Mouse (Mus musculus): ENCODE data around the gene Tsga10. TPM values are rescaled to one million over a fixed set of nuclear protein-coding genes. Genes with fewer than 3 reads are reported as not detected.
A peak's percentile ranks its signal among the peaks of the same experiment; 100 is the strongest.
"Not testable (repeated sequence)": the region's sequence is repeated elsewhere in the genome, so short reads cannot be mapped to it uniquely, and the experiment has no call there.

The Tsga10 gene
- polyA plus RNA-seq, 1 experiment from 2014 or later, result 13.8 TPM

- H3K27me3 ChIP-seq (replicated peaks; ENCODE audit: control insufficient read depth, insufficient read depth, low read length), result no peaks in the 10 kb centered on the region
- 73% methylated on average over 10 of the region's 10 CpGs for WGBS
- no peaks in the 10 kb centered on the region for H3K9me3 ChIP-seq (replicated peaks; ENCODE audit: control insufficient read depth, low read length)
- ATAC-seq, result no peak
- no peak overlapping the region for H3K4me3 ChIP-seq (ENCODE audit: low read depth, low read length)
- DNase-seq (ENCODE audit: low spot score), result no peak
- no peaks in the 10 kb centered on the region for H3K36me3 ChIP-seq (ENCODE audit: control insufficient read depth, insufficient read depth, low read length)
- no peak overlapping the region for H3K4me2 ChIP-seq (ENCODE audit: low read length)
- peaks cover 8% of the 10 kb centered on the region; the same call in 1 of the 2 replicates for H3K4me1 ChIP-seq (ENCODE audit: control insufficient read depth, insufficient read depth, low read length)
- no peak overlapping the region for H3K27ac ChIP-seq (ENCODE audit: low read depth, low read length)
- no peak overlapping the region for H3K9ac ChIP-seq (ENCODE audit: low read length)
These were observed 1.6 kb upstream of the Tsga10 start for GRCm38 (mm10) chr1:37867684-37868322.

- peak; percentile 22 for DNase-seq (ENCODE audit: low spot score)
- Histone ChIP-seq H3K9me3 (replicated peaks; ENCODE audit: control insufficient read depth, low read length) (no peaks in the 10 kb centered on the region), H3K9ac (ENCODE audit: low read length) (no peak overlapping the region), H3K27ac (ENCODE audit: low read depth, low read length) (no peak overlapping the region), H3K4me1 (ENCODE audit: control insufficient read depth, insufficient read depth, low read length) (peaks cover 8% of the 10 kb centered on the region; the same call in 1 of the 2 replicates), H3K4me3 (ENCODE audit: low read depth, low read length) (no peak overlapping the region), H3K36me3 (ENCODE audit: control insufficient read depth, insufficient read depth, low read length) (no peaks in the 10 kb centered on the region), H3K27me3 (replicated peaks; ENCODE audit: control insufficient read depth, insufficient read depth, low read length) (no peaks in the 10 kb centered on the region), H3K4me2 (ENCODE audit: low read length) (no peak overlapping the region)
- ATAC-seq, result no peak
- WGBS, result 83% methylated on average over 1 of the region's 1 CpGs
These were observed 827 bp upstream of the Tsga10 start for GRCm38 (mm10) chr1:37867056-37867455.

- 9% methylated on average over 23 of the region's 23 CpGs for WGBS
- no peaks in the 10 kb centered on the region for H3K9me3 ChIP-seq (replicated peaks; ENCODE audit: control insufficient read depth, low read length)
- ATAC-seq (no peak), DNase-seq (ENCODE audit: low spot score) (no peak)
- peak overlapping the region; percentile 78 for H3K4me2 ChIP-seq (ENCODE audit: low read length)
- peak overlapping the region; percentile 79 for H3K9ac ChIP-seq (ENCODE audit: low read length)
- no peaks in the 10 kb centered on the region for H3K36me3 ChIP-seq (ENCODE audit: control insufficient read depth, insufficient read depth, low read length)
- H3K27me3 ChIP-seq (replicated peaks; ENCODE audit: control insufficient read depth, insufficient read depth, low read length), result no peaks in the 10 kb centered on the region
- H3K27ac ChIP-seq (ENCODE audit: low read depth, low read length), result peak overlapping the region; percentile 88
- peak overlapping the region; percentile 65 for H3K4me3 ChIP-seq (ENCODE audit: low read depth, low read length)
- peaks cover 3% of the 10 kb centered on the region; the same call in 1 of the 2 replicates for H3K4me1 ChIP-seq (ENCODE audit: control insufficient read depth, insufficient read depth, low read length)
These were observed 621 bp downstream of the Tsga10 start for GRCm38 (mm10) chr1:37865401-37866215.

- peak overlapping the region; percentile 65 for H3K4me3 ChIP-seq (ENCODE audit: low read depth, low read length)
- peak overlapping the region; percentile 78 for H3K4me2 ChIP-seq (ENCODE audit: low read length)
- ATAC-seq (peak; percentile 98), DNase-seq (ENCODE audit: low spot score) (peak; percentile 99)
- peak overlapping the region; percentile 79 for H3K9ac ChIP-seq (ENCODE audit: low read length)
- H3K27me3 ChIP-seq (replicated peaks; ENCODE audit: control insufficient read depth, insufficient read depth, low read length), result no peaks in the 10 kb centered on the region
- H3K36me3 ChIP-seq (ENCODE audit: control insufficient read depth, insufficient read depth, low read length), result no peaks in the 10 kb centered on the region
- under 1% methylated on average over 79 of the region's 90 CpGs for WGBS
- H3K27ac ChIP-seq (ENCODE audit: low read depth, low read length), result peak overlapping the region; percentile 88
- H3K9me3 ChIP-seq (replicated peaks; ENCODE audit: control insufficient read depth, low read length), result no peaks in the 10 kb centered on the region
- peaks cover 3% of the 10 kb centered on the region; the same call in 1 of the 2 replicates for H3K4me1 ChIP-seq (ENCODE audit: control insufficient read depth, insufficient read depth, low read length)
These were observed 1.5 kb downstream of the Tsga10 start for GRCm38 (mm10) chr1:37864511-37865400.

GRCm38 (mm10) chr1:37850696-37851095 is 15.5 kb downstream of the Tsga10 start:
- no peak for DNase-seq (ENCODE audit: low spot score)
- H3K36me3 ChIP-seq (ENCODE audit: control insufficient read depth, insufficient read depth, low read length), result peaks cover 10% of the 10 kb centered on the region; the same call in 1 of the 2 replicates
- no peaks in the 10 kb centered on the region for H3K27me3 ChIP-seq (replicated peaks; ENCODE audit: control insufficient read depth, insufficient read depth, low read length)
- H3K27ac ChIP-seq (ENCODE audit: low read depth, low read length), result no peak overlapping the region
- 59% methylated on average over 2 of the region's 2 CpGs for WGBS
- no peak overlapping the region for H3K4me2 ChIP-seq (ENCODE audit: low read length)
- no peaks in the 10 kb centered on the region for H3K4me1 ChIP-seq (ENCODE audit: control insufficient read depth, insufficient read depth, low read length)
- H3K4me3 ChIP-seq (ENCODE audit: low read depth, low read length), result no peak overlapping the region
- H3K9me3 ChIP-seq (replicated peaks; ENCODE audit: control insufficient read depth, low read length), result no peaks in the 10 kb centered on the region
- no peak overlapping the region for H3K9ac ChIP-seq (ENCODE audit: low read length)
- no peak for ATAC-seq

GRCm38 (mm10) chr1:37846878-37847277 is 19.4 kb downstream of the Tsga10 start:
- no peaks in the 10 kb centered on the region for H3K27me3 ChIP-seq (replicated peaks; ENCODE audit: control insufficient read depth, insufficient read depth, low read length)
- H3K36me3 ChIP-seq (ENCODE audit: control insufficient read depth, insufficient read depth, low read length), result 0 out of 2 replicates have a peak, but pooled peaks cover 3% of the 10 kb centered on the region
- no peak overlapping the region for H3K4me3 ChIP-seq (ENCODE audit: low read depth, low read length)
- H3K9me3 ChIP-seq (replicated peaks; ENCODE audit: control insufficient read depth, low read length), result no peaks in the 10 kb centered on the region
- 82% methylated on average over 8 of the region's 8 CpGs for WGBS
- H3K4me1 ChIP-seq (ENCODE audit: control insufficient read depth, insufficient read depth, low read length), result no peaks in the 10 kb centered on the region
- DNase-seq (ENCODE audit: low spot score) (no peak), ATAC-seq (no peak)
- no peak overlapping the region for H3K27ac ChIP-seq (ENCODE audit: low read depth, low read length)
- no peak overlapping the region for H3K4me2 ChIP-seq (ENCODE audit: low read length)
- H3K9ac ChIP-seq (ENCODE audit: low read length), result no peak overlapping the region

- H3K9ac ChIP-seq (ENCODE audit: low read length), result no peak overlapping the region
- H3K27ac ChIP-seq (ENCODE audit: low read depth, low read length), result no peak overlapping the region
- no peak for DNase-seq (ENCODE audit: low spot score)
- H3K27me3 ChIP-seq (replicated peaks; ENCODE audit: control insufficient read depth, insufficient read depth, low read length), result no peaks in the 10 kb centered on the region
- H3K36me3 ChIP-seq (ENCODE audit: control insufficient read depth, insufficient read depth, low read length), result peaks cover 15% of the 10 kb centered on the region
- H3K4me2 ChIP-seq (ENCODE audit: low read length), result no peak overlapping the region
- ATAC-seq, result no peak
- 60% methylated on average over 2 of the region's 2 CpGs for WGBS
- no peaks in the 10 kb centered on the region for H3K4me1 ChIP-seq (ENCODE audit: control insufficient read depth, insufficient read depth, low read length)
- no peaks in the 10 kb centered on the region for H3K9me3 ChIP-seq (replicated peaks; ENCODE audit: control insufficient read depth, low read length)
- H3K4me3 ChIP-seq (ENCODE audit: low read depth, low read length), result no peak overlapping the region
These were observed 34.5 kb downstream of the Tsga10 start for GRCm38 (mm10) chr1:37831681-37832080.

GRCm38 (mm10) chr1:37802291-37802690 is 63.9 kb downstream of the Tsga10 start:
- H3K36me3 ChIP-seq (ENCODE audit: control insufficient read depth, insufficient read depth, low read length); H3K9me3 ChIP-seq (replicated peaks; ENCODE audit: control insufficient read depth, low read length); H3K27ac ChIP-seq (ENCODE audit: low read depth, low read length); H3K4me1 ChIP-seq (ENCODE audit: control insufficient read depth, insufficient read depth, low read length); H3K4me3 ChIP-seq (ENCODE audit: low read depth, low read length); DNase-seq (ENCODE audit: low spot score); H3K27me3 ChIP-seq (replicated peaks; ENCODE audit: control insufficient read depth, insufficient read depth, low read length); H3K9ac ChIP-seq (ENCODE audit: low read length); H3K4me2 ChIP-seq (ENCODE audit: low read length); ATAC-seq: not testable (repeated sequence)
- 67% methylated on average over 1 of the region's 1 CpGs for WGBS
